Mouse (Mus musculus) embryonic facial prominence, embryonic 10.5 days (tissue): ENCODE measurements around the gene Tpsg1. TPM values are rescaled to one million over a fixed set of nuclear protein-coding genes. Genes with fewer than 3 reads are reported as not detected.

Experiments used
- polyA plus RNA-seq: library from polyadenylated mRNA; unstranded; fragments of >200 nt; fragmentation: Nextera tagmentation; extraction: Ambion mirVana; gene quantifications from 2 replicates; pipeline ENCODE4 v1.2.1, GENCODE M21; 2016

Gene Tpsg1
- polyA plus RNA-seq, 1 experiment from 2014 or later: not detected

Other genes starting within 250 kb of the Tpsg1 start
- 0.09 and 0.14 TPM in 2 replicates for gene Ptx4, start 248.5 kb upstream of the Tpsg1 start, polyA plus RNA-seq
- gene Clcn7, start 235.9 kb upstream of the Tpsg1 start, polyA plus RNA-seq: 24.4 and 27.5 TPM in 2 replicates
- not detected in 2 replicates for gene Ccdc154, start 206.8 kb upstream of the Tpsg1 start, polyA plus RNA-seq
- gene Gm38655, start 193.8 kb upstream of the Tpsg1 start, polyA plus RNA-seq: not detected in 2 replicates
- gene BC003965, start 184.7 kb upstream of the Tpsg1 start, polyA plus RNA-seq: 35.5 and 36.9 TPM in 2 replicates
- 9.6 and 10.9 TPM in 2 replicates for gene Unkl, start 180.9 kb upstream of the Tpsg1 start, polyA plus RNA-seq
- gene Gnptg, start 129.1 kb upstream of the Tpsg1 start, polyA plus RNA-seq: 36.1 and 41.5 TPM in 2 replicates
- gene Tsr3, start 129.1 kb upstream of the Tpsg1 start, polyA plus RNA-seq: 75.4 and 78.6 TPM in 2 replicates
- 0.67 and 0.94 TPM in 2 replicates for gene Baiap3, start 112.9 kb upstream of the Tpsg1 start, polyA plus RNA-seq
- 952 and 961 TPM in 2 replicates for gene Ube2i, start 94.7 kb upstream of the Tpsg1 start, polyA plus RNA-seq
- not detected in 2 replicates for gene Prss34, start 70.9 kb upstream of the Tpsg1 start, polyA plus RNA-seq
- not detected in 2 replicates for gene Prss28, start 60.6 kb upstream of the Tpsg1 start, polyA plus RNA-seq
- gene Prss29, start 50.6 kb upstream of the Tpsg1 start, polyA plus RNA-seq: not detected in 2 replicates
- not detected in 2 replicates for gene Tpsab1, start 23.7 kb upstream of the Tpsg1 start, polyA plus RNA-seq
- not detected in 2 replicates for gene Tpsb2, start 3.0 kb upstream of the Tpsg1 start, polyA plus RNA-seq
- gene Cacna1h, start 64.5 kb downstream of the Tpsg1 start, polyA plus RNA-seq: 2.9 and 3.3 TPM in 2 replicates
- 0.33 TPM in 1 of 2 replicates, not detected in the other for gene Tekt4, start 85.3 kb downstream of the Tpsg1 start, polyA plus RNA-seq
- gene Sstr5, start 128.0 kb downstream of the Tpsg1 start, polyA plus RNA-seq: 0.13 and 0.21 TPM in 2 replicates
- 12.5 and 13.1 TPM in 2 replicates for gene Sox8, start 201.4 kb downstream of the Tpsg1 start, polyA plus RNA-seq
- gene Lmf1, start 209.8 kb downstream of the Tpsg1 start, polyA plus RNA-seq: 26.3 and 26.6 TPM in 2 replicates